Mouse (Mus musculus) heart, adult 11 months (tissue): ENCODE data around the gene Fbxw10.
A peak's percentile ranks its signal among the peaks of the same experiment; 100 is the strongest.

ENCODE experiments used
- DNase-seq: peaks from one replicate; pipeline ENCODE4 v3.0.0; 2022

The Fbxw10 gene

DNA sequence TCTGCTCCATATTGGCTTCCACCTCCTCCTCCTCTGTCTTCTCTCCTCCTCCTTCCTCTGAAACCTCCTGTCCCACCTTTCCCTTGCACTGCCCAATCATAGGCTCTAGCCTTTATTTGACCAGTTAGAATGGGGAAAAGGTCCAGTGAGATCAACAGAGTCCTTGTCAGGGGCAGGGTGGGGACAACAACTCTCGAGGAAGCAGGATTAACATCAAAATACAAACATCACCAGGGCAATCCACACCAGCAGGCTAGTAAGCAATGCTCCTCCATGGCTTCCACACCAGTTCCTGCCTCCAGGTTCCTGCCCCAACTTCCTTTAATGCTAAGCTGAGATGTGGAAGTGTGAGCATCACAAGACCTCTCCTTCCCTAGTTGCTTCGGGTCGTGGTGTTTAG lies 1.1 kb upstream of the Fbxw10 start:
- DNase-seq: no peak

DNA sequence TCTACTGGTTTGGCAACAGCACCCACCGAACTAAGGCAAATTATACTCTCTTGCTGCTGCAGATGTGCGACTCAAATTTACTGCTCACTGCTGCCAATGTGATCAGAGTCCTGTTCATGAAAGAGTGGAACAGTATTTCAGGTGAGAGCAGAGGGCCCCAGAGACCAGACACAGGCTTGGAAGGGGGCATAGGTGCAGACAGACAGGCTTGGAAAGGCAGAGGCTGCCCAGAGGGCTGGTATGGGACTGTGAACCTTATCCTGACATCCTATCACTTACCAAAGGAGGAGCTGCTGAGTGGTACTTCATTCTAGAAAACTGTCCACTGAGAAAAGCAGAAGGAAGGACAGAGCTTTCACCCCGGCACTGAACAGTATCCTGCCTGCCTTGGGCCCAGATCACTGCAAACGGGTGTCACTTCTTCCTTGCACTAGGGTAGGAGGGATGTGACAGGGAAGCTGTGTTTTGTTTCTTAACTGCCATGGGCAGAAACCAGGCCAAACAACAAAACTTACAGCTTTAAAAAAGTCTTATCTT lies 854 bp downstream of the Fbxw10 start:
- peak; percentile 91 for DNase-seq

DNA sequence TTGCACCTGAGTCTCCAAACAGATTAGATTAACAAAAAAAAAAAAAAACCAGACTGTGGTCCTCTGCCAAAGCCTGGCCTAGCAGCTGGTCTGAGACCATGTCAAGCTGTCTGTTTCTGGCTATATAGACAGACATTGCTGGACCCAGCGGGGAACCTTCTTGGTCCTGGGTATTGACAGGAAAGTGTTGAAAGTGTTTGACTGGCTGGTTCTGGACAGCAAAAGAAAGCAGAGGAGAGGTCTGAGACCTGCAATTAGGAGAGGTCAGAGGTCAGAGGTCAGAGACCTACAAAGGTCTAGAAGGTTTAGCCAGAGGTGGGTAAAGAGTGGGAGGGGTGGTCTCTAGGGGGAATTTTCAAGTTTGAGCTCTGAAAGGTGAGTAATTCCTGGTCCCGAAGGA lies 1.4 kb downstream of the Fbxw10 start:
- no peak for DNase-seq

DNA sequence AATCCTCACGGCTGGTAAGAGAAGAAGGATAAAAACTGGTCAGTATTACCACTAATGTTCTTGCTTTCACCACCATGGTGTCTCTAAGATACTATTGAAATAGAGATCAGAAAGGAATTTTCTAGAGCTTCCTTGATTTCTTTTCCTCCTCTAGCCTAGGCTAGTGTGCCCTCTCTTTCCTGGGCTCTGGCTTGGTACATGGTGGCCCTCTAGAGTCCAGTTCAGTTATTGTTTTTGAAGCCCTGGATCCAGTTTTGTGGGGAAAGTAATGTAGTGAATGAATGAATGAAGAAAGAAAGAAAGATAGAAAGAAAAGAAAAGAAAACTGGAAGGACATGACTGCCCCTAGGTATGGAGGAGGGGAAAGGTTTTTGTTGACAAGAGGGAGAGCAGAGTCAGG lies 4.3 kb downstream of the Fbxw10 start:
- DNase-seq: no peak

DNA sequence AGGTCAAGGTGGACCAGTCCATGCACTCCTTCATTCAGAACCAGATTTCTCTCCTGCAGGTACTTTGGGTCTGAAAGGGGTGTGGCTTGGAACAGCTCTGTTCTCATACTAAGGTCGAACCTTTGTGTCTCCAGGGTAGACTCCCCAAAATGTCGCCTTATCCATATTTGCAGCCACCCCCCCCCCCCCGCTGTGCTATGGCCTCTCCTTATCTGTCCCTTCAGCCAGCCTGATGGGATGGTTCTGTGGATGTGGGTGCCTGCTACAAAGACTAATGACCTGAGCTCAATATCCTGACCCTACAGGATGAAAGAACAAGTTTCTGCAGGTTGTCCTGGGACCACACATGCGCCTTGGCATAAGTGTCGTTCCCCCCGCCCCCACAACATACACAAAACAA lies 6.5 kb downstream of the Fbxw10 start:
- DNase-seq: no peak

DNA sequence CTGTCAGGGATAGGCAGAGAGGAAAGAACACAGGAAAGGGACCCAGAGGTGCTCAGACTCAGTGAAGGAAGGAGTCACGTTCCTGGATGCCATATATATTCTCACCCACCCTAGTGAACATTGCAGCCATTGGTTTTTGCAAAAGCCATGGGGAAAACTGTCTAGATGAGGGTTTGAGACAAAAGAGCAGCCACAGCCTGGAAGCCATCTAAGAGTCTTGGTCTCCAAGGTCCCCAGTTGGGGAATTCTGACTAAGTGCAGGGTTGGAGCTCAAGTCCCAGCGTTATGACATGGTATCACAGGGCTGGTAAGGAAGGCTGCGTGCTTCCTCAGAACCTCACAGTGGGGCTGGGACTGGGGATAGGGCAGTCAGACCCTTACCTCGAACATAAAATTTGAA lies 18.7 kb downstream of the Fbxw10 start:
- DNase-seq: no peak

DNA sequence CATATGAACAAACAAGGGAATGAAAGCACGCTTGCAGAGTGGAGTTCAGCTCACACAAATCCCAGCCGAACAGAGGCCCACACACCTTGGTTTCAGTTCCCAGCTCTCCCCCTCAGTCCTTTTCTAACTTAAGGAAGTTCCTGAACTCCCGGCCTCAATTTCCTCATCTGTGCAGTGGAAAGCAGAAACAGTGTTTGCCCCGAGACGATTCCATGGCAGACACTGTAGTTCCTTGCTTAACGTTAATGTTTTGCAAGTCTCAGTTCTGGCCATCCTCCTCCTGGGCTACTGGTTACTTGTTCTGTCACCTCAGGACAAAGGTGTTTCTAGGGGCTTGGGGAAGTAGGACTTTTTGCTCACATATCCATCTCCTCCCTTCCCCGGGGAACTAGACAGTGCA lies 19.8 kb downstream of the Fbxw10 start:
- no peak for DNase-seq

DNA sequence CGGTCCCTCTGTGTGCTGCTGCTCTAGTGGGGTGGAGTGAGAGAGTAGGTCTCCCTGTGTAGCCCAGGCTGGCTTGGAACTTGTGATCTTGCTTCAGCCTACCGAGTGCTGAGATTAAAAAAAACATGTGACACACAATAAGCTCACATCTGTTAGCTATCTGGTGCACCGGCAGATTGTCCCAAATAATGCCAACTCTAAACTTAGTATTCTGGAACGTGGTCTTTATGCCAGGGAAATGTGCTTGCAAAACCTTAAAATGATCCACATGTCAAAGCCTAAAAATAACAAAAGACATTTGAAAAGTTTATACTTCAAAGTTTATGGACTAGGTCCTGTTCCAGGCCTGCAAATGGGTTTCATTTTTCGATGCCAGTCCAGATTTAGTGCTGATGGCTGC lies 22.3 kb downstream of the Fbxw10 start:
- no peak for DNase-seq

DNA sequence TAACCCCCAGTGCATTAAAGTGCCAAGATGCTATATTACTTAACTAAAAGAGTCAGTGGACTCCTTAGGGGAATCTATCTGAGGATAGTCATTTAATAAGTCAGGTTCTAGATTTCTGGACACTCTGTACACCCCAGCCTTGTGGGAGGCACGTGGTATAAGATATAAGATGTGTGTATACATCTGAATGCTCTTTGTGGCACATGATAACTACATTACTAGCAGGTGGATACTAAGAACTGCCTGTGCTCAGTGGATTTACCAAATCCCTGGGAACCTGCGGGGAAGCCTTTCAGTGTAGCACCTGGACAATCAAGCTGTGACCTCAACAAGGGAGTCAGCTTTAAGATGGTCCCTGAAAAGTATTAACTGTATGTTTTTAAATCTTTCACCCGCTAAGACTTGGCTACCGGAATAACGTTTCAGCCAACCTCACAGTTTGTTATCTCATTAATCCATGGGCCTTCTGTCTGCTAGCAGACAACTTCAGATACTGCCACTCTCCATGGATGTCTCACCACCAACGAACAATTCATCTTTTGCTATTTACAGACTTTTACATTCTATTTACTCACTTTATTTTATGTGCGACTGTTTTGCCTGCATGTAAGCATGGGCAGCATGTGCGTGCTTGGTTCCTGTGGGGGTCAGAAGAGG lies 23.0 kb downstream of the Fbxw10 start:
- no peak for DNase-seq

DNA sequence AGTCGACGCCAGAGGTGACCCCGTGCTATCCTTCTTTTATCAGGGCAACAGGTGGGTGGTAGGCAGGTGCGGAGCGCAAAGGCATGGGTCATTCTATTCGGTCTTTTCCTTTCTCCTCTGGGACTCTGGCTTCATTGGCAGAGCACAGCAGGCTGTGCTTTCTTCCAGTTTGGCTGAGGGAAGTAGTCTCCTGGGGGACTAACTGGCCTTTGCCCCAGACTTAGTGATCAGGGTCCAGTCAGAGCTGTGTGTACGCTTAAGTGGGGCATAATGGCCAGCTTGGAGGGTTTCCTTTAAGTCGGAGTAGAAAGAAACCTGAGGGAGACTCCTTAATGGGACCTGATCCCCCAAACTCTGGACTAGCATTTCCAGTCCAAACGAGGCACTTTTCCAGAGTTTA lies 26.6 kb downstream of the Fbxw10 start:
- no peak for DNase-seq

DNA sequence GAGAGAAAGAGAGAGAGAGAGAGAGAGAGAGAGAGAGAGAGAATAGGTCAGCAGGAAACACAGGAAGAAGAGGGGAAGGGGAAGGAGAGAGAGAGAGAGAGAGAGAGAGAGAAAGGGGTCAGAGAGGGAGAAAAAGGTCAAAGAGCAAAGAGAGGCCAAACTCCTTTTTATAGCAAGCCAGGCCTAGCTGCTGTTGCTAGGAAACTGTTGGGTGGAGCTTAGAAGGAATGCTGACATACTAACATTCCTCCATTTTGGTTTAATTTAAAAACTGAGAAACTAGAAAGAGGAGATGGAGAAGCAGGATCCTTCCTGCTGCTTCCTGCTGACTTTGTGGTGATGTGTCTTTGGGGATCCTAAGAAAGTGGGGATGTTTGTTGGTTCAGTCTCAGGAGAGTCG lies 28.8 kb downstream of the Fbxw10 start:
- no peak for DNase-seq

DNA sequence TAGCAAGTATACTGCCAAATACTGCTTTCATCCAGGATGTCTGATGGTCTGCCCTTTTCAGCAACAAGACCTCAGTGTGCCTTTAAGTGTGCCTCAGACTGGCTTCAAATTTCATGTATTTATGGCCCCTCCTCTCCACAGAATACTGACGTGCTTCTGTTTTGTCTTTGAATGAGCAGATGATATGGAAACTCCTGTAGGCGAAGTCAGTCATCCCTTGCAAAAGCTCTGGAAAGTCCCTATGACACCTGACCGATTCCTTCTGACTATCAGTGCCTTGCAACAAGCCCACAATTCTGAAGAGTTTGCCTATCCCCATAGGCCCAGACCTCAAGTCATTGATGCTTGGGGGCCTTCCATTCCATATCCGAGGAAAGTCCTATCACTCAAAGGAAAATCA lies 29.6 kb downstream of the Fbxw10 start:
- no peak for DNase-seq

DNA sequence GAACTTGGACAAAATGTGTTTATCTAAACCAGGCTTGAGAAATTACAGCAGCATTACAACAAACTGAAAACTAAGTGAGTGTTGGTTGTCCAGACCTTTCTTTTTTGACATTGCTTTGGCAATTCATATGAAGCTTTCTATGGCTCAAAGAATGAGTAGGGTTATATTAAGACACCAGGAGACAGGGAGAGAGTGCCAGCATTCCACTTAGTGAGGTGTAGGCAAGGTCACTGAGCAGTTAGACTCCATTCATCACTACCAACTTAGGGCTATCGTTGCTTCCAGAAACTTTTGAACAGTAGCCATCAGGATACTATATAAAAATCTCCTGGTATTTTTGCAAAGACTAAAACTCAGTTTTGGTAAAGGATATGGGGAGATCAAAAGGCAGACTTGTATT lies 30.5 kb downstream of the Fbxw10 start:
- no peak for DNase-seq

DNA sequence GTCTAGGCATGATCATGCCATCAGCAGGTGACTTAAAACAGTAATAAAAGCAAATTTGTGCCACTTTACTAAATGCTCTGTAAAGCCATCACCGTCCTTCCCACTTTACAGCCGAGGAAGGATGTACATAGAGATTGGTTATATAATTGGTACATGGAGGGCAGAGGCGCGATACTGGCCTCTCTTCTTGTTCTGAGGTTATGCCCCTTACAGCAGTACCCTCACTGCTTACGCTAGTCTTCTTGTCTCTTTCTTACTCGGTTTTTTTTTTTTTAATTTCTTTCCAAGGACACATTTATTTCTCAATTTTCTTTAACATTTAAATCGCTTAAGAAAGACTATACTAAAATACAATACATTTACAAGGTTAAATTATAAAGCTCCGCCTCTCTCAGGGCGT lies 31.9 kb downstream of the Fbxw10 start:
- DNase-seq: no peak

DNA sequence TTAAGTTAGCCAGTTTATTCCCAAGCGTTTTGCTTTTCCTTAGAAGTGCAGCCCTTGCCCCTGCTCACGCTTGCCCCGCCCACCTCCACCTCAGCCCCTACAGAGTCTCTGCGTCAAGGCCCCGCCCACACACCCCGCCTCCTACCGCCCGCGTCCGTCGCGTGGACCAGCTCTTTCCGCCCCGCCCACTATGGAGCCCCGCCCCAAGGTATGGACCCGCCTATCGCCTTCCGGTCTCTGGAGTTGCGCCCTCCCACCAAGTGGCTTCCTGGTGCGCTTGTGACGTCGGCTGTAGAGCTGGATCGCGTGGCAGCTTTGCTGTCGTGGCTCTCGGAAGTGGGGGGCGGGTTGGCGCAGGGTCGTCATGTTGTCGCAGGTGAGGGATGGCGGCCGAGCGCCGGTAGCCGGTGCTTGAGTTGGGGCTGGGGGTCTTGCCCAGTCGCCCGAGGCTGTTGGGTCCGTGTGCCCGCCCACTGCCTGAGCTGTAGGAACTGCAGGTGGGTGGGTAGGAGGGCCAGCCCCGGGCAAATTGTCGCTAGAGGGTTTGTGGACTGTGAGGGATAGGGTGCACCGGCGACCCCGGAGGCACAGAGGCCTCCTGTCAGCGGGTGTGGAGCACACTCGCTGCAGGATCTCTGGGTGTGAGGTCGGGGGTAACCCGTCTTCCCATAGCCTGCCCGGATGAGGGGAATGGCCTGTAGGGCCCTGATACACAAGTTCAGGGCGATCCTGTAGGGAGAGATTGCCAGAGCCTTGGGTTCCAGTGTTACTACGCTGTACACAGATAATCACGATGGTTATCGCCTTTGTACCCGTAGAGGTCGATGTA lies 32.6 kb downstream of the Fbxw10 start, which contains the start of gene Tvp23b:
Tvp23b (plus strand) TSS at position 236 of the 829 bp plus-strand sequence.
- peak; percentile 100 for DNase-seq

DNA sequence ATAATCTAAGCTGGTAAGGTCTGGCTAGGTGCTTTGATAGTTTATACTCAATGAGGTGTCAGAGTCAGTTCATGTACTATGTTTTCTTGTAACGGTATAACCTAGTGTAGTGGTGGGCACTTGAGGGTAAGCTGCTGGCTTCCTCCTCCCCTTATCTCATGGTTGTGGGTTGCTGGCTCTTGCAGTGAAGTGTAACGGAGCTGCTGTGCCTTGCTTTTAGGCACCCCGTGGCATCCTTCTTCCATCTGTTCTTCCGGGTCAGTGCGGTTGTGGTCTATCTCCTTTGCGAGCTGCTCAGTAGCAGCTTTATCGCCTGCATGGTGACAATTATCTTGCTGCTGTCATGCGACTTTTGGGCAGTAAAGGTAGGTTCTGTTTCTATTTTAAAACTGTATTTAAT lies 36.5 kb downstream of the Fbxw10 start:
- DNase-seq: no peak

DNA sequence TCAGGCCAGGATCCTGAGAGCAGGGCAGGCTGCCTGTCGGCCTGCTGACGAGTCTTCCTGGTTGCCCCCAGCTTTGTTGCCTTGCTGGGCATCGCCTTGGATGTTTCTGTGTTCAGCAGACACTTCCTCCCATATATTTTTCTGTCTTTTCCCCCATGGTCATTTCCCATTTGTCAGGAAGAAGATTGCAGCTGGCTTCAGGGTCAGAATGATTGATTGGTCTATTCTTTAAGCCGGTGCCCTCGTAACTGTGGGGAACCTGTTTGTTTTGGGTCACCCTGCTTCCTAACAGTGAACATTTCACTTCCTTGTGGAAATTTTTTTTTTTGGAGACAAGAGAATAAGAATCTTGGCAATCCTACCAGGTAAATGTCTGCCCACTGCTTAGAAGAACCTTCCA lies 38.5 kb downstream of the Fbxw10 start:
- no peak for DNase-seq

DNA sequence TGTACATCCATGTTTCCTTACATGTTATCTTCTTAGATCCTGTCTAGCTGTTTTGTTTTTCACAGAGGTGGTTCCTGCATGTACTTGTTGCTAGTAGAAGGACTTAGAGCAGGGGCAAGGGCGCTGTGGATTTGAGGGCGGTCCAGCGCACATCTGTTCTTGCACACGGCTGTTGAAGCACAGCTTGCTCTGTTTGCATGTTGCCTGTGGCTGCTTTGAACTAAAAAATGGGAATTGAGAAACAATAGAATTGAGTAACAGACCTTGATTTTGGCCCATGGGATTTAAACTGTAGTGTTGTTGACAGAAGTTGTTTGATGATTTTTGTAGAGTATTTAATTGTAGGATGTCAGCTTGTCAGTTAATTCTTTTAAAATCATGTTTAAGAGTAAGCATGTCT lies 43.9 kb downstream of the Fbxw10 start:
- no peak for DNase-seq

DNA sequence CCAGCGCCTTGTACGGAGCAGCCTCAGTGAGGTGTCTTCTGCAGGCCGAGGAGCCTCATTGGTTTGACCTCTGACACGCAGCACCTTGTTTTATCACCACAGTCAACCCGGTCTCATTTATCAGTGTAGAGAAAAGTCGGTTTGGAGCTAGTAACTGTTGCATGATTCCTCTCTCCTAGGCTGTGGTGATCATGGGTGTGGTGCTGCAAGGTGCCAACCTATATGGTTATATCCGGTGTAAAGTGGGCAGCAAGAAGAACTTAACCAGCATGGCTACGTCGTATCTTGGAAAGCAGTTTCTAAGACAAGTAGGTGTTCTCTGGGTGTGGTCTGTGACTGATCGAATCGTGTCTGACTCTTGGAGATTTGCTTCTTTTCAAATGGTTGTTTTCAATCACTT lies 44.9 kb downstream of the Fbxw10 start:
- DNase-seq: no peak

DNA sequence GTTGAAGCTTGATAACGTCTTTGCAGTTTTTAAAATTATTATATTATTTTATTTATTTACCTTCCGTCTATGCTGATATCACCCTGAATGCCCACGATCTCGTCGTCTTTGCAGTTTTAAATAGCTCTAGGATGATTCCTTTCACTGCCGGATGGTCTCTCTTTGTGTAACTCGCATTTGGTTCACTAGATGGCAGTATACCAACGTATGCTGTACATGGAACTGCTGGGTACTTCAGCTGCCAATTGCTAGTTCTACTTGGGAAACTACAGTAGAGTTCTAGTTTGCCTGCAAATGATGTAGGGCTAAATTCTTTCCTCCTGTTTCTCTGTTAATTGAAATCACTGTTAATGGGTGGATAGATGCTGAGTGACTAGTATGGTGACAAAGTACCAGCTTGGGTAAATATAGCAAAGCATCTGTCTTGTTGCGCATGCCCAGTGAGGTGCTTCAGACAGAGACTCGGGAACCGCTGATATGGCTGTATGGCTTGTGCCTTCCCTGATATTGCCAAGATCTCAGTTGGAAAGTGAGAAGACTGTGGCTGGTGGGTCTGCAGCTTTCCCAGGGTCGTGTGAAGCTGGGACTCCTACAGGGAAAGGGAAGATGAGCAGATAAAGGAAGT lies 54.9 kb downstream of the Fbxw10 start:
- peak; percentile 92 for DNase-seq

DNA sequence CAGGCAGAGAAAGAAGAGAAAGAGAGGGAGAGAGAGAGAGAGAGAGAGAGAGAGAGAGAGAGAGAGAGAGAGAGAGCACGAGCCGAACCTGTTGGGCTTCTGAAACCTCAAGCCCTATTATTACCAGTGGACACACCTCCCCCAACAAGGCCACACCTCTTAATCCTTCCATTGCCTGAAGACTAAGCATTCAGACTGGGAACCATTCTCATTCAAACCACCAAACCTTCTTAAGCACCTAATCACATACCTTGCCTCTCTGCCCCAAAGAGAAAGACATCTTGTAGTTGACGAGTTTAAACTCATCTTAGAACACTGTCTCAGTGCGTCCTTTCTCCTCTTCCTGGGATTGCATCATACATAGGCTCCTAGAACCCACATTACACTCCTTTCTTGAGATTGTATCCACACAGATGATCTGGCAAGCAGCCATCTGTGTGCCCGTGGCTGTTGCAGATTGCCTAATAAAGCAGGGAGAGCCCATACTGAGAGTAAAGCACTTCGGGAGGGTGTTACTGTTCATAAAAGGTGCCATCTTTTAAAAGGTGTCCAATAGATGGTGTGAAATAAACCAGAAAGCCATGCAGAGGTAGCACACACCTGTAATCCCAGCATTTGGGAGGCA lies 57.1 kb downstream of the Fbxw10 start:
- DNase-seq: no peak

DNA sequence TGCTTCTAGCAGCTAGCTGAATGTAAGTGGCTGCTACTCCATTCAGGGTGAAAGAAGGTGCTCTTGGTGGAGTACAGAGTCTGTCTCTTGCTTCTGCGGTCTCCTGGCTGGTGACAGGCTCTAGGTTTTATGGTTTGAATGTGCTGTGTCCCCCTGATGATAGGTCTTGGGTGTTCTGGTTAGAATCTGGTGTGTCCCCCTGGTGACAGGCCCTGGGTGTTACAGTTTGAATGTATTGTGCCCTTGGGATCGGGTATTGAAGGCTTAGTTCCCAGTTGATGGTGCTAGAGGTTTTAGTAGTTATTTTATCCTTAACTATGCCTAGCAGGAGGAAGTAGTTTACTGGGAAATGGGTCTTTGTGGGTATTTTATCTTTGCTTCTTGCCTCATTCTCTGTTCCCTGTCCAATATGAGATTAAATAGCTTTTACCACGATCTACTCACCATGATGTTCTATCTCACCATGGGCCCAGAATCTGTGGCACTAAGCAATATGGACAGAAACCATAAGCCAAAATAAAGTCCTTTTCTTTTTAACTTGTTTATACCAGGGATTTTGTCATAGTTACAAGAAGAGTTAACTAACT lies 62.9 kb downstream of the Fbxw10 start:
- DNase-seq: no peak

DNA sequence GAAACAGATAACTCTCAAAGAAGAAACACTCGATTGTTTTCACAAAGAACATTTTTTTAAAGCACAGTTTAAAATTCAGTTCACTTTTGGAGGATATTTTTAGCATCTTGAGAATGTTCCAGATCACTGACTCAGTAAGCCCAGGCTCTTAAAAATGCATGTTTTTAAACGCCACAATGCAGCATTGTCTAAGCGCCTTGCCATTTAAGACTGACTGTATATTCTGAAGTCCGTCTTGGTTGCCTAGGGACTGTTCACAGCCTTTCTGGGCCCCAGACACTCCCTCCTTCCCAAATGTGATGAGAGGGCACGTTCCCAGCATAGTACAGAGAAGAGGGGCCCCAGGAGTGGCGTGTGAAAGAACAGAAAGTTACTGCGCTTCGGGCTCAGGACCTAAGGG lies 64.5 kb downstream of the Fbxw10 start:
- DNase-seq: no peak
